ENCODE assay signal across 8 mouse cellular contexts in the genomic region with DNA sequence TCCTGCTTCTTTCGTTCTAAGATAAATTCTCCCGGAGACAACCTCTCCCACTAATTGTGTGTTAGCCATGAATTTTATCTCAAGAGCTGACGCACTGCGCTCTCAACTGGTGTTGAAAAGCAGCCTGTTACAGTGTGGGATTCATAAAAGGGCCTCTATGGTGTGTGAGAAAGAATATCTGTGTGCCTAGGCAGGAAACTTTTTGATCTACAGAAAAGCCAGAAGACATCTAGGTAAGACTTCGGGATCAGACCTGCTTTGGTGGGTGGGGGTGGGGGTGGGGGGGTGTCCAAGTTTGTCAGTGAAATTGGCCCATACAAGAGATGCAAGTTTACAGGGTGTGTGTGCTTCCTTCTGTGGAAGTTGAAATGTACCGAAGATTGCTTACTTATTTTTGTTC.
DNase-seq lines count a peak whose midpoint lies in the region; ATAC-seq lines count a peak whose summit lies in the region.

No protein-coding gene starts in this region.

- peak; percentile 83 for ATAC-seq in kidney, embryonic 16.5 days (ENCODE audit: low FRiP score, low TSS enrichment)
- ATAC-seq in midbrain, embryonic 13.5 days = peak; percentile 74

- H3K4me1 ChIP-seq in heart, embryonic 10.5 days = peaks cover 8% of the 10 kb centered on the region
- H3K4me1 ChIP-seq in kidney, embryonic 16.5 days (ENCODE audit: insufficient read depth, low read length) = no peaks in the 10 kb centered on the region
- H3K4me1 ChIP-seq in midbrain, embryonic 13.5 days (replicated peaks) = peaks cover 39% of the 10 kb centered on the region

- WGBS in heart, embryonic 10.5 days = 19% methylated on average over 6 of the region's 6 CpGs
- WGBS in kidney, embryonic 16.5 days = 41% methylated on average over 6 of the region's 6 CpGs
- 32% methylated on average over 6 of the region's 6 CpGs for WGBS in midbrain, embryonic 13.5 days

- H3K4me3 ChIP-seq in heart, embryonic 10.5 days = peak overlapping the region; percentile 47
- peak overlapping the region; percentile 42 for H3K4me3 ChIP-seq in kidney, embryonic 16.5 days (ENCODE audit: low read length)
- peak overlapping the region; percentile 37 for H3K4me3 ChIP-seq in midbrain, embryonic 13.5 days (replicated peaks)

- no peaks in the 10 kb centered on the region; the same call in 1 of the 2 replicates for H3K36me3 ChIP-seq in heart, embryonic 10.5 days
- no peaks in the 10 kb centered on the region for H3K36me3 ChIP-seq in kidney, embryonic 16.5 days (ENCODE audit: insufficient read depth, low read length)
- H3K36me3 ChIP-seq in midbrain, embryonic 13.5 days = no peaks in the 10 kb centered on the region

- DNase-seq in embryo, embryonic 11 days = peak; percentile 34
- no peak for DNase-seq in embryo, embryonic 10 days (ENCODE audit: low spot score)
- peak; percentile 74 for DNase-seq in adipocyte (ENCODE audit: low spot score)
- no peak for DNase-seq in heart, embryonic 10.5 days (ENCODE audit: low spot score)
- DNase-seq in cerebellum, adult 9-10 months = no peak
- no peak for DNase-seq in gastrocnemius, postnatal 25 days

- H3K27me3 ChIP-seq in heart, embryonic 10.5 days (ENCODE audit: insufficient read depth, poor library complexity, severe bottlenecking) = no peaks in the 10 kb centered on the region
- no peaks in the 10 kb centered on the region for H3K27me3 ChIP-seq in kidney, embryonic 16.5 days (ENCODE audit: insufficient read depth, low read length)
- H3K27me3 ChIP-seq in midbrain, embryonic 13.5 days = no peaks in the 10 kb centered on the region

- no peaks in the 10 kb centered on the region for H3K9me3 ChIP-seq in heart, embryonic 10.5 days
- no peaks in the 10 kb centered on the region for H3K9me3 ChIP-seq in kidney, embryonic 16.5 days (ENCODE audit: low read length)
- no peaks in the 10 kb centered on the region for H3K9me3 ChIP-seq in midbrain, embryonic 13.5 days

- peak overlapping the region; percentile 85 for H3K27ac ChIP-seq in heart, embryonic 10.5 days
- peak overlapping the region; percentile 79 for H3K27ac ChIP-seq in kidney, embryonic 16.5 days (ENCODE audit: low read length)
- peak overlapping the region; percentile 89 for H3K27ac ChIP-seq in midbrain, embryonic 13.5 days

- H3K4me2 ChIP-seq in kidney, embryonic 16.5 days (replicated peaks; ENCODE audit: low read depth, low read length) = peak overlapping the region; percentile 52
- H3K4me2 ChIP-seq in midbrain, embryonic 13.5 days (replicated peaks) = peak overlapping the region; percentile 49

- peak overlapping the region; percentile 48 for H3K9ac ChIP-seq in kidney, embryonic 16.5 days (replicated peaks; ENCODE audit: low read length)
- H3K9ac ChIP-seq in midbrain, embryonic 13.5 days (replicated peaks) = peak overlapping the region; percentile 57

Comparison
In these comparisons a context has a peak if more than half of its experiments do, and no peak if none do; other contexts are left out.
1. DNase-seq: peak in embryo, embryonic 11 days (single experiment) and adipocyte (single experiment); none in embryo, embryonic 10 days (single experiment), heart, embryonic 10.5 days (single experiment), cerebellum, adult 9-10 months (single experiment) and gastrocnemius, postnatal 25 days (single experiment).
2. Peak in every context shown above with its lines, with median percentiles within 50 percentile points of each other: H3K27ac ChIP-seq and H3K4me3 ChIP-seq.